ENCODE assay signal across 9 mouse cellular contexts in the genomic region with DNA sequence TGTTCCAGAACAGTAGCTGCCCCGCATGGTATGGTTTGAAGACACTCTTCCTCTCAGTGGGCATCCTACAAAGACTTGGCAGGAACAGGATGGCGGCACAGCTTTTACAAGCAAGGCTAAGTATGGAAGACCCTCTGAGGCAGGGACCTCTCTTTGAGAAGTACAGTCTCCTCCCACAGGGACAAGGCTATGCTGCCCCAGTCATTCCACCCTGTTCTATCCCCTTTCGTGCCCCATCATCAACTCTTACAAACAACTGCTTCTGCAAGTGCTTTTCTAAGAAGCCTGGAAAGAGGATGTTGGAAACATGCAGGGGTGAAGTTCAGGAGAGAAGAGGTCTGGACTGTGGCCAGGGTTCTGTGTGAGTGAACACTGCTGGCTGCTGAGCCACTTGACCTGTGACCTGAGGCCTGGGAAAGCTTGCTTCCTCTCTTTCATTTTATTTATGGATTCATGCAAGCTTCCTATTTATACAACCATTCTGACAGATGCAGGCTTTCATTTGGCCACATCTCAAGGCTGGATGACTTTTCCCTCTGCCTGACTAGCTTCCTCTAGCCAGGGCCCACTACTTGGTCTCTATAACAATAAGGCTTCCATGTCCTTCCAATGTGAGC.
DNase-seq lines count a peak whose midpoint lies in the region; ATAC-seq and TF ChIP-seq lines count a peak whose summit lies in the region.
"Had no signal": no experiment of that assay in that cellular context is flagged by ENCODE, and none has a peak within 500 bp of the region (broad histone marks: within the 10 kb centered on the region; RNA-seq: fewer than 3 reads in every experiment).

No protein-coding gene starts in this region.

- H3K27ac ChIP-seq in gastrocnemius, adult 2 months: peak overlapping the region; percentile 76
- no peak overlapping the region for H3K27ac ChIP-seq in hindbrain, embryonic 10.5 days
- H3K27ac ChIP-seq in neural tube, embryonic 15.5 days (replicated peaks): no peak overlapping the region
- H3K27ac ChIP-seq: forebrain, embryonic 12.5 days had no signal

- 82% methylated on average over 3 of the region's 3 CpGs for WGBS in hindbrain, embryonic 10.5 days
- WGBS in neural tube, embryonic 15.5 days: 86% methylated on average over 3 of the region's 3 CpGs

- H3K9me3 ChIP-seq in hindbrain, embryonic 10.5 days: peaks cover 17% of the 10 kb centered on the region; the same call in 1 of the 2 replicates
- no peaks in the 10 kb centered on the region for H3K9me3 ChIP-seq in neural tube, embryonic 15.5 days (replicated peaks)
- H3K9me3 ChIP-seq: forebrain, embryonic 12.5 days had no signal

- DNase-seq in adrenal gland, postnatal 14 days: peak; percentile 80
- peak; percentile 74 for DNase-seq in gastrocnemius, adult 2 months
- DNase-seq in kidney, adult 18-20 months: peak; percentile 65
- peak; percentile 65 for DNase-seq in lung, postnatal 25 days (ENCODE audit: low spot score)
- DNase-seq in hindbrain, embryonic 10.5 days (ENCODE audit: low spot score): no peak
- no peak for DNase-seq in right cerebral cortex, postnatal 36 days (ENCODE audit: low spot score in 2 of 2)
- DNase-seq: thymus, postnatal 14 days had no signal

- H3K27me3 ChIP-seq in hindbrain, embryonic 10.5 days (ENCODE audit: insufficient read depth, poor library complexity, severe bottlenecking): no peaks in the 10 kb centered on the region
- no peaks in the 10 kb centered on the region for H3K27me3 ChIP-seq in neural tube, embryonic 15.5 days (replicated peaks)
- H3K27me3 ChIP-seq: forebrain, embryonic 12.5 days had no signal

- no peak overlapping the region for H3K4me3 ChIP-seq in gastrocnemius, adult 2 months
- H3K4me3 ChIP-seq in hindbrain, embryonic 10.5 days: no peak overlapping the region
- H3K4me3 ChIP-seq in neural tube, embryonic 15.5 days (replicated peaks): no peak overlapping the region
- H3K4me3 ChIP-seq: forebrain, embryonic 12.5 days had no signal

- H3K4me1 ChIP-seq in hindbrain, embryonic 10.5 days (replicated peaks): no peaks in the 10 kb centered on the region
- H3K4me1 ChIP-seq in neural tube, embryonic 15.5 days: no peaks in the 10 kb centered on the region
- H3K4me1 ChIP-seq: forebrain, embryonic 12.5 days had no signal

- H3K4me2 ChIP-seq in neural tube, embryonic 15.5 days: no peak overlapping the region
- H3K4me2 ChIP-seq: forebrain, embryonic 12.5 days had no signal

- no peak for TF ChIP-seq CTCF in gastrocnemius, adult 2 months (IDR thresholded peaks at IDR 0.05)

- no peak for ATAC-seq in neural tube, embryonic 15.5 days (ENCODE audit: low FRiP score)

- intact Hi-C loops in gastrocnemius, adult 2 months (cut with DNase I): loop anchor here (5.0 kb wide), 1 partner anchor 75 kb away; no protein-coding TSS in a partner anchor

- H3K9ac ChIP-seq in neural tube, embryonic 15.5 days (replicated peaks): no peak overlapping the region
- H3K9ac ChIP-seq: forebrain, embryonic 12.5 days had no signal

- no peaks in the 10 kb centered on the region for H3K36me3 ChIP-seq in hindbrain, embryonic 10.5 days
- no peaks in the 10 kb centered on the region for H3K36me3 ChIP-seq in neural tube, embryonic 15.5 days
- H3K36me3 ChIP-seq: forebrain, embryonic 12.5 days had no signal

Comparison
In these comparisons a context has a peak if more than half of its experiments do, and no peak if none do; other contexts are left out.
1. DNase-seq: peak in adrenal gland, postnatal 14 days (single experiment), gastrocnemius, adult 2 months (single experiment), kidney, adult 18-20 months (single experiment) and lung, postnatal 25 days (single experiment); none in hindbrain, embryonic 10.5 days (single experiment) and right cerebral cortex, postnatal 36 days (0 of 2).